Mouse (Mus musculus) thymus, adult 2 months (tissue): ENCODE results near the gene Mis18a.

Experiments used
- CTCF ChIP-seq: fragments of 200-500 bp; IDR thresholded peaks from 2 replicates; pipeline ENCODE4 v1.5.1; 2012; ENCODE audit warnings: mild to moderate bottlenecking, control low read depth, low read length, moderate library complexity, borderline replicate concordance; ENCODE audit not compliant: control insufficient read depth, poor library complexity, insufficient read depth; ENCODE audit errors: extremely low read depth
- POLR2A ChIP-seq: fragments of 200-500 bp; IDR thresholded peaks from 2 replicates; pipeline ENCODE4 v1.6.1; 2012; ENCODE audit warnings: mild to moderate bottlenecking, low read length, control low read depth, moderate library complexity; ENCODE audit not compliant: control insufficient read depth, poor library complexity, insufficient read depth; ENCODE audit errors: extremely low read depth

GRCm38 (mm10) chr16:90724051-90724450 is 3.2 kb downstream of the Mis18a start:
- TF ChIP-seq CTCF (no peak), POLR2A (no peak)
